Mouse (Mus musculus): ENCODE results near the gene Camsap2.
A peak's percentile ranks its signal among the peaks of the same experiment; 100 is the strongest.

Camsap2 gene

GRCm38 (mm10) chr1:136344281-136344680 is 1.6 kb downstream of the Camsap2 start:
- no peak for DNase-seq (ENCODE audit: low spot score)

DNA sequence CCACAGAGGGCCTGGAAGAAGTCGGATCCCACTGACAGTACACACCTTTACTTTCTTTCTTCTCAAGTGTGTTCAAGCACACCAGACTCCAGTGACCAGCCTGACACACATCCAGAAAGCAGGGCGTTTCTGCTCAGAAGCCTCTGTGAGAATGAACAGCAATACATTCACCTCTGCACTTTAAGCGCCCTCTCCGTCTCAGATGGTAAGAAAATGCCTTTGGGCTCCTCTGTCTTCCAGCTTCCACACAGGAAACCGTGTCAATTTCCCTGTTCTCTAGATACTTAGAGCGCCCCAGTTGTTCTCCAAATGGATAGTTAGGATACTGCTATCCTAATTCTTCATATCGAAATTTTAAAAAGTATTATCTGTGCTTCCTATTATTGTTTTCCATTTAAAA is 2.2 kb downstream of the Camsap2 start:
- no peak for DNase-seq (ENCODE audit: low spot score)

- no peak for DNase-seq (ENCODE audit: low spot score)
Observed at GRCm38 (mm10) chr1:136340541-136340940, 5.4 kb downstream of the Camsap2 start.

DNA sequence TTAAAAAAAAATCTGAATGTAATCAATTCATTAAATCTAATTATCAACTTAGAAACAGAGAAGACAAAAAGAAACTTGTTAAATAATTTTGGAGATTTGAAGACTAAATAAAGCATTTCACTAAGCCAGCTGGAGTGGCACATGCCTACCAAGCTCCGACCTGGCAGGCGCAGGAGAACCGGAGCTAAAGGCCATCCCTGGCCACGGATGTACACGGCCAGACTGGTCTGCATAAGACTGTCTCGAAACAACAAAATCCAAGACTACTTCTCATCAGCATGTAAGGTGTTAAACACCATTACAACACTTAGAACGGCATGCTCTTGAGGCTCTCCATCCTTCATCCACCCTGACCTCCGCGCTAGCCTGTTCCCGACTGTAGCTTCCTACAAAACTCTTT is 11.2 kb downstream of the Camsap2 start:
- no peak for DNase-seq (ENCODE audit: low spot score)

DNA sequence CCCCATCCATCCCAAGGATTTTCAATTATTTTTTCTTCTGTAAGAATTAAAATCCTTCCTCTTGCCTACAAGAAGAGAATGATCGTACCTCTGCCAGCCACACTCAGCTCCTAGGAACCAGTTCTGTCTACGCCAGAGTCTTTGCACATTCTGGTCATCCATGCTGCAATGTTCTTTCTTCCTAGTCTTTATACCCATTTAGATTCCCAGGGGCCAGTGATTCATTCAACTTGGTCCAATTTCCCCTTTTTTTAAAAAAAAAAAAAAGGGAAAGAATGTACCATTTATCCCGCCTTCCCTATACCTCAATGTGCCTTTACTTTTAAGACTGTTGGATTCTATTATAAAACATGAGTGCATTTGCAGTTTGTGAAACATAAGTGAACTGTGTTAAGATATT is 12.4 kb downstream of the Camsap2 start:
- no peak for DNase-seq (ENCODE audit: low spot score)

- DNase-seq (ENCODE audit: low spot score): no peak
Observed at GRCm38 (mm10) chr1:136333071-136333470, 12.8 kb downstream of the Camsap2 start.

- DNase-seq (ENCODE audit: low spot score): no peak
Observed at GRCm38 (mm10) chr1:136331836-136332235, 14.1 kb downstream of the Camsap2 start.

DNA sequence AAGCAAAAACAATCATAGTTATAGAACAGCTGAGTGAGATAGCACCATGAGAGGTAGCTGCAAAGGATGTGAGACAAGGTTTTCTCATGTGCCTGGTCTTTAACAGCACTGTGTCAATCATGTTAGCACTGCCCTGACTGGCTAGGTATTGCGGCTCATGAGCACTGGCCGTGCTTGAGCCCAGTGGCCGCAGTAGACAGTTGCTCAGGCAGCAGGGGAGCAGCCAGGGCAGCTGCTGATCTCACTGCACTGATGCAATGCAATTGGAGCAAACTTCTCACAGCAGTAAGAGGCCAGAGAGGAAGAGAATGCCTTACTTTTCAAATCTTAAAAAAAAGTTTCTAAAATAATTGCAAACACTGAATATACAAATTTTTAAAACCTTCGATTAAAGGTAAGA is 16.5 kb downstream of the Camsap2 start:
- DNase-seq (ENCODE audit: low spot score): no peak

DNA sequence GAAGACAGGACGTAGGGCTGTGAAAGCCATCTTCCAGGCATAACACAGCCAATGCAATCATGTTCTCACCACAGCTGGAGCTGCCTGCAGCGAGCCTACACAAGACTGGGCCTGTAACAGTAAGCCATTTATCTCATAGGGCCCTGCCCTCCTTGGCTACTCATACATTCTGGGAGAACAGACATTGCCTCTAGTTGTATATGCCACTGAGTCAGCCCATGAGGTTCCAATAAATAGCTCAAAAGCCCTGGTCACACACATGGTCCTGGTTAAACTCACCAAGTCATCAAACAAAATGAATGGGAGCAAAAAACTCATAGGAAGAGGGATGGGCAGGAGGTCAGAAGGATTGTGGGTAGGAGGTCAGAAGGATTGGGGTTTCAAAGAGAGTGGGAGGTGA is 17.3 kb downstream of the Camsap2 start:
- no peak for DNase-seq (ENCODE audit: low spot score)

DNA sequence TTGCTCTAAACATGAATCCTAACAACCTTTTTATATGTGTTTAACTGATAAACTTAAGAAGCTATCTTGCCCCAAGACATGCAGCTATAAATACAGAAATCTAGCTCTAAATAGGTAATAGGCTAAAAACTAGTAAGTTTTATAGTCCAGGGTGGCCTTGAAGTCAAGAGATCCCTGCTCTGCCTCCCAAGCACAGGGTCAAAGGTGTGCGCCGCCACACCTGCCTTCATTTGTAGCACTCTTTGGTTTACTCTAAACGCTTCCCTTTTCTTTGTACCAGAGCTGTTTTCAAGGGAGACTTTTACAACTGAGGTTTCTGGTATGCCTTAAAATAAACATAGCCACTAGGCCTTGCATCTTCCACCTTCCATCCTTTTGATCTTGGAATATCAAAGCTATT is 18.3 kb downstream of the Camsap2 start:
- no peak for DNase-seq (ENCODE audit: low spot score)

GRCm38 (mm10) chr1:136325933-136326332 is 20.0 kb downstream of the Camsap2 start:
- no peak for DNase-seq (ENCODE audit: low spot score)

DNA sequence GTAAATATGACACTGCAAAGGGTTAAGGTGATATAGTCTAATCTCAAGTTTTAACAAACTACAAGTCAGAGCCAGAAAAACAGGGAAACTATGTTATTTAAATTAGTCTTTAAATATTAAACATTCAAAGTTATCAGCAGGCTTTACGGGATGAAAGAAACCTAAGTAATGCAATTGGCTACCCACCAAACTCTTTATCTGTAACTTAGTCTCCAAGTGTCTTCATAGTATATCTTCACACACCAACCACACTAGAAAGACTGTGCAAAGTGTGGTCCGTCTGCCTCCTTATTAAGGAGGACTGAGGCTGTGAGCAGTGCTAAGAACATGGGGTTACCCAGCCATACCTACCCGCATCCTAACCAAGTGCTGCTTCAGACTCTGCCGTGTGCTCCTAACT is 23.6 kb downstream of the Camsap2 start:
- DNase-seq (ENCODE audit: low spot score): no peak

DNA sequence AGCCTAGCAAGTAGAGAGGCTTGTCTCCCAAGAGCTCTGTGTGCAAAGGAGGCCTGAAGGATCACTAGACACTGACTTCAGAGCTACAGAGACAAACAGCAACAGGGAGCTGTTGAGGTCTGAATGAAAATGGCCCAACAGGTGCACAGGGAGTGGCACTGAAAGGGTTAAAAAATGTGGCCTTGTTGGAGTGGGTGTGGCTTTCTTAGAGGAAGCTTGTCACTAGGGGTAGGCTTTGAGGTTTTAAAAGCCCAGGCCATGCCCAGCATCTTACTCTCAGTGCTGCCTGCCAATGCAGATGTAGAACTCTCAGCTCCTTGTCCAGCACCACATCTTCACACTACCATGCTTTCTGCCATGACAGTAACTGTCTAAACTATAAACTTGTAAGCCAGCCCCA is 29.6 kb downstream of the Camsap2 start:
- DNase-seq (ENCODE audit: low spot score): no peak

- DNase-seq (ENCODE audit: low spot score): no peak
Observed at GRCm38 (mm10) chr1:136309193-136309592, 36.7 kb downstream of the Camsap2 start.

- DNase-seq (ENCODE audit: low spot score): no peak
Observed at GRCm38 (mm10) chr1:136306424-136306823, 39.5 kb downstream of the Camsap2 start.

- no peak for DNase-seq (ENCODE audit: low spot score)
Observed at GRCm38 (mm10) chr1:136293961-136294360, 51.9 kb downstream of the Camsap2 start.

DNA sequence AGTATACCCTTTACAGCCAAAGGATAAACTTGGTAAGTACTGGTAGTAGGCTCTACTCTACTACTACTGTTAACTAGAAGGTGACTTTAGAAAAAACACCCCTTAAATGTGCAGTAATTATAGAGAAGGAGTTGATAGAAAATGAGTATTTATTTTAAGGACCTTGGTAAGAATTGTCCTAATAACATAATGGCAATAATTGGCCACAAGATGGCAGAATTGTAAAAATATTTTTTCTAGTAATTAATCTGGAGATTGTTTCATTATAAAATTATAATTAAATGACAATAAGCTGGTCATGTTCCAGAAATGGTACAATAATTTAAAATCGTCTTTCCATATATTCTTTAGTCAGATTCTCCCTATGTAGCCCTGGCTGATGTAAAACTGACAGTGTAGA is 56.1 kb downstream of the Camsap2 start:
- no peak for DNase-seq (ENCODE audit: low spot score)

GRCm38 (mm10) chr1:136277366-136277765 is 68.5 kb downstream of the Camsap2 start:
- no peak for DNase-seq (ENCODE audit: low spot score)

GRCm38 (mm10) chr1:136268224-136268623 is 77.7 kb downstream of the Camsap2 start:
- no peak for DNase-seq (ENCODE audit: low spot score)

DNA sequence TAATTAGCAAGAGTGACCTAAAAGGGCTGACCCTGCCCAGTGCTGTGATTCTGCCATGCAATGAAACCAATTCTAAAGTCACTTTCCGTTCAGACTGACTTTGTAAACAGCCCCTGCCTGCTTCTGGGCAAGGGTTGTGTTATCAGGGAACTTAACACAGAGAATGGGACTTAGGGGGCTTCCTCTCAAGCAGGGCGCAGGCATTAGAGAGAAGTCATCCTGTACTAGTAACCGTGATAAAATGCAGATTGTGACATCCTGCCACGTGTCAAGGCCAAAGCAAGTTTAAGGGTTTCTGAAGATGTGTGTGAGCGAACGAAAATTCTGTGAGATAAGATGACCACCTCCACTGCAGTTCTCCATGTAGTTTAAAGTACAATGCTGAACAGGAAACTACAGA is 79.8 kb downstream of the Camsap2 start:
- no peak for DNase-seq (ENCODE audit: low spot score)

DNA sequence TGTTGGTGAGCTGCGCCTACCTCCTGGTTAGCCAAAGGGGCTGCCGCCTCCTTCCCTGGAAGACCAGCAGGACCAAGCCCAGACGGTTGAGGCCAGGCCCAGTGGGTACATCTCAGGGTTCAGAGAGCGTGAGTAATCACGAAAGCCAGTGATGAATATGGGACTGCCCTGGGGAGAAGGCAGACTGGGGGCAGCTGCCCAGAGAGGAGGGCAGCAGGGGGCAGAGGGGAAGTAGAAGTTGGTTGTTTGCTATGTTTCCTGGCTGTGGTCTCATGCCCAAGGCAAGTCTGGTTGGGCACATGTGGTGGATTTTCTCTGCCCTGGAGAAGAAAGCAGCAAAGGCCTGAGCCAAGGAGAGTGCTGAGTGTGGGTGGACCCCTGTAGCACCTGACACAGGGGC is 82.5 kb downstream of the Camsap2 start:
- DNase-seq (ENCODE audit: low spot score): no peak

GRCm38 (mm10) chr1:136260635-136261238 is 85.2 kb downstream of the Camsap2 start, which contains the start of gene Gpr25:
TSS of gene Gpr25 (minus strand) at chr1:136260873.
- no peak for DNase-seq (ENCODE audit: low spot score)

DNA sequence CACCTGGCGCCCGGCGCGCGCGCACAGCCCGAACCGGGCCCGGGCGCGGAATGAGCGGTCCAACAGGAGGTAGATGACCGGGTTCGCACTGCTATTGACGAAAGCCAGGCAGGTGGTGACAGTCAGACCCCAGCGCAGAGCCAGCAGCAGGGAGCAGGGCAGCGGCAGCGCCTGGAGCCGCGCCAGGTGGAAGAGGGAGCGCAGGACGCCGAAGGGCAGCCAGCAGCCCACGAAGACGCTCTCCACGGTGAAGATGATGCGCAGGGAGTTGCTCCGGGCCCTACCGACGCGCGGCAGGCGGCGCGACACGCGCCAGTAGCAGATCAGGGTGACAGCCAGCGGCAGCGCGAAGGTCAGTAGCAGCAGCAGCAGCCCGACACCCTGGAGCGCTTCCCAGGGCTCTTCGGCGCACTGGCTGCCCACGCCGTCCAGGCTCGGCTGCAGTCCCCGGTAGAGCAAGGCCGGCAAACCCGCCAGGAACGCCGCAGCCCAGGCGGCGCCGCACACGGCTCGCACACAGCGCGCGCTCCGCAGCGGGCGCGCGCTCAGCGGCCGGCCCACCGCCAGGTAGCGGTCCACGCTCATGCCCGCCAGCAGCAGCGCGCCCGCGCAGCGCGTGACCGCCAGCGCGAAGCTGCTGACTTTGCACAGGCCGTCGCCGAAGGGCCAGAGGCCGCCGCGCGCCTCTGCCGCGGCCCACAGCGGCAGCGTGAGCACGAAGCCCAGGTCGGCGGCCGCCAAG is 85.8 kb downstream of the Camsap2 start:
- DNase-seq (ENCODE audit: low spot score): peak; percentile 34

GRCm38 (mm10) chr1:136259543-136259892 is 86.4 kb downstream of the Camsap2 start:
- DNase-seq (ENCODE audit: low spot score): no peak

Data from testis, postnatal 14 days (tissue).